Comparison of ENCODE assay signal across 8 mouse cellular contexts in genomic region chr3:104782061-104782681, GRCm38 (mm10). TPM values are rescaled to one million over a fixed set of nuclear protein-coding genes. Genes with fewer than 3 reads are reported as not detected.
A peak's percentile ranks its signal among the peaks of the same experiment; 100 is the strongest.
DNase-seq lines count a peak whose midpoint lies in the region; ATAC-seq and TF ChIP-seq lines count a peak whose summit lies in the region.

No protein-coding gene starts in this region.

- H3K4me1 ChIP-seq in hindbrain, embryonic 10.5 days (replicated peaks), result peaks cover 20% of the 10 kb centered on the region
- H3K4me1 ChIP-seq in hindbrain, embryonic 11.5 days (replicated peaks; ENCODE audit: control insufficient read depth, insufficient read depth, low read length), result peaks cover 6% of the 10 kb centered on the region
- 0 out of 2 replicates have a peak, but pooled peaks cover 10% of the 10 kb centered on the region for H3K4me1 ChIP-seq in forebrain, postnatal 0 days (ENCODE audit: insufficient read depth)
- peaks cover 20% of the 10 kb centered on the region for H3K4me1 ChIP-seq in hindbrain, embryonic 15.5 days (replicated peaks)
- H3K4me1 ChIP-seq in liver, embryonic 14.5 days (replicated peaks; ENCODE audit: control insufficient read depth in 2 of 2, insufficient read depth in 2 of 2, low read length in 1 of 2), result peaks cover 0 to 1% of the 10 kb centered on the region in 2 experiments; a peak in 1 of 4 replicates

- H3K27ac ChIP-seq in hindbrain, embryonic 10.5 days, result no peak overlapping the region
- H3K27ac ChIP-seq in hindbrain, embryonic 11.5 days (ENCODE audit: low read depth, low read length), result no peak overlapping the region
- H3K27ac ChIP-seq in forebrain, postnatal 0 days (ENCODE audit: low read depth, low read length), result no peak overlapping the region
- H3K27ac ChIP-seq in hindbrain, embryonic 15.5 days (replicated peaks), result no peak overlapping the region
- no peak overlapping the region for H3K27ac ChIP-seq in liver, embryonic 14.5 days

- no peak for DNase-seq in hindbrain, embryonic 10.5 days (ENCODE audit: low spot score)
- no peak for DNase-seq in hindbrain, embryonic 11.5 days (ENCODE audit: low spot score)
- DNase-seq in forebrain, postnatal 0 days, result no peak
- no peak for DNase-seq in liver, embryonic 14.5 days (ENCODE audit: low read depth in 3 of 3, low spot score in 3 of 3)
- DNase-seq in splenic B cell, adult 2 months (ENCODE audit: low read depth, low spot score), result peak; percentile 30
- no peak for DNase-seq in right cerebral cortex, postnatal 36 days (ENCODE audit: low spot score in 2 of 2)
- DNase-seq in embryo, embryonic 10 days (ENCODE audit: low spot score), result no peak

- peak overlapping the region; percentile 61 for H3K4me3 ChIP-seq in hindbrain, embryonic 10.5 days
- no peak overlapping the region for H3K4me3 ChIP-seq in hindbrain, embryonic 11.5 days (ENCODE audit: low read depth, low read length)
- peak overlapping the region; percentile 41 for H3K4me3 ChIP-seq in forebrain, postnatal 0 days (ENCODE audit: low read depth, low read length)
- H3K4me3 ChIP-seq in hindbrain, embryonic 15.5 days, result peak overlapping the region; percentile 45; the same call in 1 of the 2 replicates
- H3K4me3 ChIP-seq in liver, embryonic 14.5 days (ENCODE audit: insufficient read depth in 1 of 2, low read depth in 2 of 2, low read length in 2 of 2), result peak overlapping the region in 1 of 2 experiments; percentile 46; a peak in 2 of 4 replicates

- no peak for TF ChIP-seq CTCF in forebrain, postnatal 0 days (IDR thresholded peaks at IDR 0.05; ENCODE audit: low read depth)
- no peak for TF ChIP-seq CTCF in liver, embryonic 14.5 days (IDR thresholded peaks at IDR 0.05; ENCODE audit: low read depth)

- 18% methylated on average over 12 of the region's 12 CpGs for WGBS in hindbrain, embryonic 10.5 days
- 13% methylated on average over 12 of the region's 12 CpGs for WGBS in hindbrain, embryonic 11.5 days
- 22% methylated on average over 12 of the region's 12 CpGs for WGBS in forebrain, postnatal 0 days
- 20% methylated on average over 12 of the region's 12 CpGs for WGBS in hindbrain, embryonic 15.5 days
- 19% methylated on average over 12 of the region's 12 CpGs for WGBS in liver, embryonic 14.5 days (ENCODE audit: insufficient replicate concordance)

- H3K9me3 ChIP-seq in hindbrain, embryonic 10.5 days, result no peaks in the 10 kb centered on the region
- no peaks in the 10 kb centered on the region for H3K9me3 ChIP-seq in hindbrain, embryonic 11.5 days (ENCODE audit: control insufficient read depth, low read length)
- no peaks in the 10 kb centered on the region for H3K9me3 ChIP-seq in forebrain, postnatal 0 days (ENCODE audit: low read length)
- H3K9me3 ChIP-seq in hindbrain, embryonic 15.5 days, result no peaks in the 10 kb centered on the region
- no peaks in the 10 kb centered on the region for H3K9me3 ChIP-seq in liver, embryonic 14.5 days (ENCODE audit: control insufficient read depth, low read length)

- no peak for ATAC-seq in hindbrain, embryonic 11.5 days (ENCODE audit: low FRiP score)
- ATAC-seq in forebrain, postnatal 0 days, result no peak
- ATAC-seq in hindbrain, embryonic 15.5 days (ENCODE audit: low FRiP score, low read depth), result no peak
- no peak for ATAC-seq in liver, embryonic 14.5 days (ENCODE audit: insufficient read depth)

- no peaks in the 10 kb centered on the region for H3K36me3 ChIP-seq in hindbrain, embryonic 10.5 days
- H3K36me3 ChIP-seq in hindbrain, embryonic 11.5 days (ENCODE audit: control insufficient read depth, insufficient read depth, low read length), result no peaks in the 10 kb centered on the region
- no peaks in the 10 kb centered on the region for H3K36me3 ChIP-seq in forebrain, postnatal 0 days (ENCODE audit: insufficient read depth)
- H3K36me3 ChIP-seq in hindbrain, embryonic 15.5 days, result no peaks in the 10 kb centered on the region
- H3K36me3 ChIP-seq in liver, embryonic 14.5 days (replicated peaks; ENCODE audit: control insufficient read depth, insufficient read depth, low read depth), result no peaks in the 10 kb centered on the region
- no peaks in the 10 kb centered on the region for H3K36me3 ChIP-seq in splenic B cell, adult 2 months (ENCODE audit: control insufficient read depth, insufficient read depth, low read length, poor library complexity, severe bottlenecking)

- H3K4me2 ChIP-seq in hindbrain, embryonic 11.5 days (replicated peaks; ENCODE audit: low read depth, low read length), result no peak overlapping the region; the same call in 1 of the 2 replicates
- H3K4me2 ChIP-seq in forebrain, postnatal 0 days (ENCODE audit: low read depth), result peak overlapping the region; percentile 91
- H3K4me2 ChIP-seq in hindbrain, embryonic 15.5 days, result peak overlapping the region; percentile 95
- H3K4me2 ChIP-seq in liver, embryonic 14.5 days (ENCODE audit: low read depth), result peak overlapping the region; percentile 74

- no peak for TF ChIP-seq EP300 in liver, embryonic 14.5 days (IDR thresholded peaks at IDR 0.05; ENCODE audit: low read depth)

- H3K27me3 ChIP-seq in hindbrain, embryonic 10.5 days (ENCODE audit: insufficient read depth, poor library complexity, severe bottlenecking), result peaks cover 100% of the 10 kb centered on the region
- H3K27me3 ChIP-seq in hindbrain, embryonic 11.5 days (ENCODE audit: control insufficient read depth, insufficient read depth, low read length), result peaks cover 71% of the 10 kb centered on the region
- H3K27me3 ChIP-seq in forebrain, postnatal 0 days (ENCODE audit: insufficient read depth, low read length), result peaks cover 44% of the 10 kb centered on the region
- H3K27me3 ChIP-seq in hindbrain, embryonic 15.5 days, result peaks cover 84% of the 10 kb centered on the region
- H3K27me3 ChIP-seq in liver, embryonic 14.5 days (ENCODE audit: control insufficient read depth, insufficient read depth, low read length), result peaks cover 70% of the 10 kb centered on the region
- H3K27me3 ChIP-seq in splenic B cell, adult 2 months (ENCODE audit: control insufficient read depth, insufficient read depth, low read length, poor library complexity, severe bottlenecking), result no peaks in the 10 kb centered on the region; the same call in 1 of the 2 replicates

- H3K9ac ChIP-seq in hindbrain, embryonic 11.5 days (ENCODE audit: low read depth, low read length), result no peak overlapping the region
- no peak overlapping the region for H3K9ac ChIP-seq in forebrain, postnatal 0 days
- no peak overlapping the region for H3K9ac ChIP-seq in hindbrain, embryonic 15.5 days
- H3K9ac ChIP-seq in liver, embryonic 14.5 days (replicated peaks), result no peak overlapping the region

RNA-seq across cellular contexts. Expression of gene Fam19a3, which starts 0.5 kb away (rescaled TPM):
- 0.05 and 0.46 TPM in 2 replicates for polyA plus RNA-seq in hindbrain, embryonic 10.5 days (2016; fragmentation: Nextera tagmentation; extraction: Ambion mirVana)
- 0.09 TPM in 1 of 2 replicates, not detected in the other for polyA plus RNA-seq in hindbrain, embryonic 11.5 days (2014; fragmentation: Nextera tagmentation; extraction: Ambion mirVana)
- 0.08 and 0.10 TPM in 2 replicates for total RNA-seq in forebrain, postnatal 0 days (2014; rRNA removed)
- 0.05 and 0.18 TPM in 2 replicates for polyA plus RNA-seq in forebrain, postnatal 0 days (2015; fragmentation: Nextera tagmentation; extraction: Ambion mirVana)
- polyA plus RNA-seq in hindbrain, embryonic 15.5 days (2015; fragmentation: Nextera tagmentation; extraction: Ambion mirVana), result 0.16 TPM in 1 of 2 replicates, not detected in the other
- 0.01 TPM in 1 of 2 replicates, not detected in the other for polyA plus RNA-seq in liver, embryonic 14.5 days (2012; rRNA removed)
- polyA plus RNA-seq in liver, embryonic 14.5 days (2014; fragmentation: Nextera tagmentation; extraction: Ambion mirVana), result not detected in 2 replicates

RNA-seq across cellular contexts. Expression of gene Ppm1j, which starts 1.3 kb away (rescaled TPM):
- 1.8 and 3.1 TPM in 2 replicates for polyA plus RNA-seq in hindbrain, embryonic 10.5 days (2016; fragmentation: Nextera tagmentation; extraction: Ambion mirVana)
- polyA plus RNA-seq in hindbrain, embryonic 11.5 days (2014; fragmentation: Nextera tagmentation; extraction: Ambion mirVana), result 0.48 and 1.3 TPM in 2 replicates
- total RNA-seq in forebrain, postnatal 0 days (2014; rRNA removed), result 2.5 and 2.6 TPM in 2 replicates
- polyA plus RNA-seq in forebrain, postnatal 0 days (2015; fragmentation: Nextera tagmentation; extraction: Ambion mirVana), result 2.0 TPM in 2 replicates
- 1.2 and 2.9 TPM in 2 replicates for polyA plus RNA-seq in hindbrain, embryonic 15.5 days (2015; fragmentation: Nextera tagmentation; extraction: Ambion mirVana)
- 0.17 and 0.28 TPM in 2 replicates for polyA plus RNA-seq in liver, embryonic 14.5 days (2012; rRNA removed)
- not detected in 2 replicates for polyA plus RNA-seq in liver, embryonic 14.5 days (2014; fragmentation: Nextera tagmentation; extraction: Ambion mirVana)

RNA-seq across cellular contexts. Expression of gene Rhoc, which starts 6.0 kb away (rescaled TPM):
- polyA plus RNA-seq in hindbrain, embryonic 10.5 days (2016; fragmentation: Nextera tagmentation; extraction: Ambion mirVana), result 102 and 107 TPM in 2 replicates
- 99.1 and 105 TPM in 2 replicates for polyA plus RNA-seq in hindbrain, embryonic 11.5 days (2014; fragmentation: Nextera tagmentation; extraction: Ambion mirVana)
- total RNA-seq in forebrain, postnatal 0 days (2014; rRNA removed), result 38.0 and 42.7 TPM in 2 replicates
- polyA plus RNA-seq in forebrain, postnatal 0 days (2015; fragmentation: Nextera tagmentation; extraction: Ambion mirVana), result 42.5 and 45.1 TPM in 2 replicates
- polyA plus RNA-seq in hindbrain, embryonic 15.5 days (2015; fragmentation: Nextera tagmentation; extraction: Ambion mirVana), result 58.1 and 63.0 TPM in 2 replicates
- 14.5 and 14.8 TPM in 2 replicates for polyA plus RNA-seq in liver, embryonic 14.5 days (2012; rRNA removed)
- 14.5 and 16.5 TPM in 2 replicates for polyA plus RNA-seq in liver, embryonic 14.5 days (2014; fragmentation: Nextera tagmentation; extraction: Ambion mirVana)

RNA-seq across cellular contexts. Expression of gene Mov10, which starts 36.2 kb away (rescaled TPM):
- 17.0 and 19.8 TPM in 2 replicates for polyA plus RNA-seq in hindbrain, embryonic 10.5 days (2016; fragmentation: Nextera tagmentation; extraction: Ambion mirVana)
- 15.1 and 15.2 TPM in 2 replicates for polyA plus RNA-seq in hindbrain, embryonic 11.5 days (2014; fragmentation: Nextera tagmentation; extraction: Ambion mirVana)
- total RNA-seq in forebrain, postnatal 0 days (2014; rRNA removed), result 3.9 and 7.7 TPM in 2 replicates
- polyA plus RNA-seq in forebrain, postnatal 0 days (2015; fragmentation: Nextera tagmentation; extraction: Ambion mirVana), result 3.9 and 4.6 TPM in 2 replicates
- 9.1 and 13.4 TPM in 2 replicates for polyA plus RNA-seq in hindbrain, embryonic 15.5 days (2015; fragmentation: Nextera tagmentation; extraction: Ambion mirVana)
- polyA plus RNA-seq in liver, embryonic 14.5 days (2012; rRNA removed), result 8.1 and 8.3 TPM in 2 replicates
- polyA plus RNA-seq in liver, embryonic 14.5 days (2014; fragmentation: Nextera tagmentation; extraction: Ambion mirVana), result 16.3 and 19.8 TPM in 2 replicates
